Mouse (Mus musculus) liver, embryonic 14.5 days (tissue): ENCODE results near the gene Omp. TPM values are rescaled to one million over a fixed set of nuclear protein-coding genes. Genes with fewer than 3 reads are reported as not detected.
A peak's percentile ranks its signal among the peaks of the same experiment; 100 is the strongest.

Experiments
- ATAC-seq: fragments of 200-750 bp; cut with Nextera tagmentation; 2 replicates; pipeline ENCODE4 v1.8.0; 2017; ENCODE audit warnings: moderate number of reproducible peaks, mild to moderate bottlenecking, moderate library complexity; ENCODE audit not compliant: insufficient read depth
- DNase-seq, 3 experiments: peaks; one replicate each; pipeline ENCODE4 v3.0.0-alpha.2; 2012 to 2013; ENCODE audit warnings: low read depth in 3 of 3, low spot score in 3 of 3
- H3K27ac ChIP-seq: fragments of 300-500 bp; sonication (generic); 2 replicates; pipeline ENCODE4 v1.5.1; 2014; ENCODE audit warnings: moderate library complexity, mild to moderate bottlenecking, control low read depth, inconsistent platforms
- H3K27me3 ChIP-seq: fragments of 300-500 bp; sonication (generic); 2 replicates; pipeline ENCODE4 v1.6.1; 2014; ENCODE audit warnings: mild to moderate bottlenecking, low read length, moderate library complexity; ENCODE audit not compliant: control insufficient read depth, insufficient read depth
- H3K36me3 ChIP-seq: fragments of 300-500 bp; sonication (generic); replicated peaks from 2 replicates; pipeline ENCODE4 v1.6.1; 2014; ENCODE audit warnings: low read depth; ENCODE audit not compliant: control insufficient read depth, insufficient read depth
- H3K4me1 ChIP-seq, 2 experiments: fragments of 200-500 bp in 1 of 2; fragments of 300-500 bp in 1 of 2; sonication (generic) in 1 of 2; replicated peaks; 2 replicates each; pipeline ENCODE4 v1.6.1; 2012 to 2014; ENCODE audit warnings: antibody characterized with exemption in 1 of 2, inconsistent platforms in 1 of 2, low read length in 1 of 2; ENCODE audit not compliant: control insufficient read depth in 2 of 2, insufficient read depth in 2 of 2
- H3K4me2 ChIP-seq: fragments of 300-500 bp; sonication (generic); 2 replicates; pipeline ENCODE4 v1.6.1; 2014; ENCODE audit warnings: low read depth, mild to moderate bottlenecking, control low read depth, moderate library complexity
- H3K4me3 ChIP-seq, 2 experiments: fragments of 200-500 bp in 1 of 2; fragments of 300-500 bp in 1 of 2; sonication (generic) in 1 of 2; 2 replicates each; pipeline ENCODE4 v1.5.1; 2012 to 2014; ENCODE audit warnings: low read depth in 2 of 2, low read length in 2 of 2, mild to moderate bottlenecking in 2 of 2, control low read depth in 1 of 2, inconsistent platforms in 1 of 2, moderate library complexity in 1 of 2; ENCODE audit not compliant: insufficient read depth in 1 of 2
- H3K9ac ChIP-seq: fragments of 300-500 bp; sonication (generic); replicated peaks from 2 replicates; pipeline ENCODE4 v1.6.1; 2014; ENCODE audit warnings: mild to moderate bottlenecking, control low read depth, moderate library complexity
- H3K9me3 ChIP-seq: fragments of 300-500 bp; sonication (generic); 2 replicates; pipeline ENCODE4 v1.6.1; 2016; ENCODE audit warnings: low read length, mixed read lengths; ENCODE audit not compliant: control insufficient read depth
- CTCF ChIP-seq: IDR thresholded peaks from 2 replicates; pipeline ENCODE4 v1.5.1; 2016; ENCODE audit warnings: antibody characterized with exemption, low read depth, control low read depth
- EP300 ChIP-seq: IDR thresholded peaks from 2 replicates; pipeline ENCODE4 v1.6.1; 2016; ENCODE audit warnings: antibody characterized with exemption, low read depth
- WGBS: fragments of 180-500 bp; shearing (Covaris S2); extraction: QIAGEN DNeasy Blood & Tissue Kit; methylation state at CpG from one replicate; pipeline ENCODE4 v1.1.7; 2014; ENCODE audit not compliant: insufficient replicate concordance; 5-methylcytosine and 5-hydroxymethylcytosine counted together
- polyA plus RNA-seq, 2 experiments: library from polyadenylated mRNA; depleted of rRNA in 1 of 2; stranded (reverse) in 1 of 2; unstranded in 1 of 2; fragments of >200 nt; fragmentation: Nextera tagmentation in 1 of 2; extraction: Ambion mirVana in 1 of 2; gene quantifications; 2 replicates each; pipeline versions ENCODE4 v1.2.1 to v1.2.3; 2012 to 2014

The Omp gene
- polyA plus RNA-seq, 2 experiments, result 0.44 to 0.61 TPM

- no peak overlapping the region for H3K27ac ChIP-seq
- H3K9ac ChIP-seq, result no peak overlapping the region
- H3K36me3 ChIP-seq, result no peaks in the 10 kb centered on the region; the same call in 1 of the 2 replicates
- TF ChIP-seq EP300 (no peak), CTCF (no peak)
- no peaks in the 10 kb centered on the region for H3K27me3 ChIP-seq
- peaks cover 0 to 14% of the 10 kb centered on the region in 2 experiments; a peak in 3 of 4 replicates for H3K4me1 ChIP-seq
- no peak overlapping the region for H3K4me2 ChIP-seq
- ATAC-seq (no peak), DNase-seq (no peak)
- 68% methylated on average over 3 of the region's 3 CpGs for WGBS
- no peaks in the 10 kb centered on the region for H3K9me3 ChIP-seq
- no peak overlapping the region for H3K4me3 ChIP-seq
These were observed 2.7 kb downstream of the Omp start for GRCm38 (mm10) chr7:98142648-98143047.

- no peak overlapping the region for H3K27ac ChIP-seq
- no peak overlapping the region for H3K4me2 ChIP-seq
- H3K4me3 ChIP-seq, result no peak overlapping the region
- WGBS, result 82% methylated on average over 8 of the region's 8 CpGs
- peaks cover 0 to 14% of the 10 kb centered on the region in 2 experiments; a peak in 3 of 4 replicates for H3K4me1 ChIP-seq
- DNase-seq (no peak), ATAC-seq (no peak)
- no peaks in the 10 kb centered on the region for H3K9me3 ChIP-seq
- no peaks in the 10 kb centered on the region for H3K27me3 ChIP-seq
- H3K36me3 ChIP-seq, result no peaks in the 10 kb centered on the region; the same call in 1 of the 2 replicates
- TF ChIP-seq EP300 (no peak), CTCF (no peak)
- no peak overlapping the region for H3K9ac ChIP-seq
These were observed 3.1 kb downstream of the Omp start for GRCm38 (mm10) chr7:98142247-98142646.

DNA sequence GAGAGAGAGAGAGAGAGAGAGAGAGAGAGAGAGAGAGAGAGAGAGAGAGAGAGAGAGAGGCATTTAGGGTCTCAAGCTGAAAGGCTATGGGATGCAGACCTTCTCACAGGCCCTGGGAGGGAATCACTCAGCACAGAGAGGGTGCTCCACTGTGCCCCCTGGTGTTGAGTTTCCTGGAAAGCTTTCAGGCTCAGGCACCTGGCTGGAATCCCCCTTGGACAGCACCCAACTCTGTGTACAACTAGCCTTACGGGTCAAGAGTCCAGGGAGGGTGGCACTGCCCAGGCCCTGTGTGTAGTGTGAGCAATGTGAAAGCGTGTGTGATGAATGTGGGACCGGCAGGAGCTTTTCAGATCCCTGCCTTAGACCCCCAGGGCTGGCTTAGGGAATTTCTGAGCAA, 4.1 kb downstream of the Omp start:
- ATAC-seq (0 out of 2 replicates have a peak, but pooled peaks have one; percentile 30), DNase-seq (no peak)
- H3K4me2 ChIP-seq, result no peak overlapping the region
- H3K27me3 ChIP-seq, result no peaks in the 10 kb centered on the region
- H3K27ac ChIP-seq, result no peak overlapping the region
- H3K4me3 ChIP-seq, result no peak overlapping the region
- TF ChIP-seq EP300 (no peak), CTCF (peak; percentile 75)
- H3K4me1 ChIP-seq, result peaks cover 0 to 14% of the 10 kb centered on the region in 2 experiments; a peak in 3 of 4 replicates
- 75% methylated on average over 3 of the region's 3 CpGs for WGBS
- no peaks in the 10 kb centered on the region for H3K9me3 ChIP-seq
- H3K36me3 ChIP-seq, result no peaks in the 10 kb centered on the region; the same call in 1 of the 2 replicates
- H3K9ac ChIP-seq, result no peak overlapping the region

DNA sequence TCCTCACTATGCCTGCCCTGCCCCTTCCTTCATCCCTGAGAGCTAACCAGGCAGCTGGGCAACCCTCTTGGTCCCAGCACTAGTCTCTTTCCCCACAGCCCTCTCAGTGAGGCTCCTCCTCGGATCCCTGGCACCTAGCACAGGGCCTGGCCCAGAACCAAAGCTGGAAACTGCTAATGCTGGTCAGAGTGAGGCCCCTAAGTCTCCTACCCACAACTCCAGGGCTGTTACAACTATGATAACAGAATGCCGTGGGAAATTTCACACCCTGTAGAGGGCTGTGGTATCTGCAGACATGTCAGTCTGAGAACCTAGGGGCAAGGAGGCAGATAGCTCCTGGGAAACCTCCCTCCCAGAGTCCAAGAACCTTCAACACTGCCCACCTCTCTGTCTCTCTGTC, 4.7 kb downstream of the Omp start:
- Histone ChIP-seq H3K36me3 (no peaks in the 10 kb centered on the region; the same call in 1 of the 2 replicates), H3K27me3 (no peaks in the 10 kb centered on the region), H3K27ac (no peak overlapping the region; the same call in 1 of the 2 replicates), H3K9me3 (no peaks in the 10 kb centered on the region), H3K4me1 (peaks cover 0 to 14% of the 10 kb centered on the region in 2 experiments; a peak in 3 of 4 replicates), H3K4me3 (no peak overlapping the region), H3K4me2 (no peak overlapping the region), H3K9ac (no peak overlapping the region)
- ATAC-seq (peak; percentile 75), DNase-seq (no peak)
- TF ChIP-seq CTCF, result no peak
- TF ChIP-seq EP300, result no peak
- 5% methylated on average over 2 of the region's 2 CpGs for WGBS

GRCm38 (mm10) chr7:98139216-98139615, 6.1 kb downstream of the Omp start:
- H3K27ac ChIP-seq, result no peak overlapping the region
- H3K4me1 ChIP-seq, result peaks cover 0 to 14% of the 10 kb centered on the region in 2 experiments; a peak in 3 of 4 replicates
- H3K4me2 ChIP-seq, result no peak overlapping the region
- no peaks in the 10 kb centered on the region for H3K27me3 ChIP-seq
- no peaks in the 10 kb centered on the region for H3K9me3 ChIP-seq
- TF ChIP-seq EP300, result no peak
- TF ChIP-seq CTCF, result no peak
- no peak for DNase-seq
- H3K4me3 ChIP-seq, result no peak overlapping the region
- WGBS, result 21% methylated on average over 9 of the region's 9 CpGs
- H3K36me3 ChIP-seq, result no peaks in the 10 kb centered on the region; the same call in 1 of the 2 replicates
- ATAC-seq, result no peak
- H3K9ac ChIP-seq, result no peak overlapping the region
